Mouse (Mus musculus) kidney, embryonic 15.5 days (tissue): ENCODE data around the gene Mslnl. TPM values are rescaled to one million over a fixed set of nuclear protein-coding genes. Genes with fewer than 3 reads are reported as not detected.
"Not testable (repeated sequence)": the region's sequence is repeated elsewhere in the genome, so short reads cannot be mapped to it uniquely, and the experiment has no call there.

Experiments
- ATAC-seq: fragments of 200-750 bp; cut with Nextera tagmentation; replicated peaks from 2 replicates; pipeline ENCODE4 v1.8.0; 2017; ENCODE audit warnings: moderate TSS enrichment; ENCODE audit not compliant: low FRiP score
- H3K27ac ChIP-seq: fragments of 300-500 bp; sonication (generic); 2 replicates; pipeline ENCODE4 v1.5.1; 2015; ENCODE audit warnings: mild to moderate bottlenecking, inconsistent platforms
- H3K27me3 ChIP-seq: fragments of 300-500 bp; sonication (generic); 2 replicates; pipeline ENCODE4 v1.6.1; 2015; ENCODE audit warnings: inconsistent platforms
- H3K36me3 ChIP-seq: fragments of 300-500 bp; sonication (generic); 2 replicates; pipeline ENCODE4 v1.6.1; 2015; ENCODE audit warnings: inconsistent platforms
- H3K4me1 ChIP-seq: fragments of 300-500 bp; sonication (generic); 2 replicates; pipeline ENCODE4 v1.6.1; 2015; ENCODE audit warnings: inconsistent platforms
- H3K4me2 ChIP-seq: fragments of 300-500 bp; sonication (generic); 2 replicates; pipeline ENCODE4 v1.6.1; 2015; ENCODE audit warnings: moderate library complexity, mild to moderate bottlenecking, inconsistent platforms
- H3K4me3 ChIP-seq: fragments of 300-500 bp; sonication (generic); replicated peaks from 2 replicates; pipeline ENCODE4 v1.5.1; 2015; ENCODE audit warnings: mild to moderate bottlenecking, inconsistent platforms
- H3K9ac ChIP-seq: fragments of 300-500 bp; sonication (generic); 2 replicates; pipeline ENCODE4 v1.6.1; 2015; ENCODE audit warnings: mild to moderate bottlenecking, inconsistent platforms
- H3K9me3 ChIP-seq: fragments of 300-500 bp; sonication (generic); replicated peaks from 2 replicates; pipeline ENCODE4 v1.6.1; 2016; ENCODE audit warnings: inconsistent platforms
- WGBS: fragments of 180-500 bp; shearing (Covaris S2); methylation state at CpG from one replicate; pipeline ENCODE4 v1.1.7; 2015; ENCODE audit warnings: mixed read lengths; 5-methylcytosine and 5-hydroxymethylcytosine counted together
- polyA plus RNA-seq: library from polyadenylated mRNA; unstranded; fragments of >200 nt; fragmentation: Nextera tagmentation; extraction: Ambion mirVana; gene quantifications from 2 replicates; pipeline ENCODE4 v1.2.1, GENCODE M21; 2015

The Mslnl gene
- polyA plus RNA-seq, 1 experiment from 2014 or later: 0.08 TPM

DNA sequence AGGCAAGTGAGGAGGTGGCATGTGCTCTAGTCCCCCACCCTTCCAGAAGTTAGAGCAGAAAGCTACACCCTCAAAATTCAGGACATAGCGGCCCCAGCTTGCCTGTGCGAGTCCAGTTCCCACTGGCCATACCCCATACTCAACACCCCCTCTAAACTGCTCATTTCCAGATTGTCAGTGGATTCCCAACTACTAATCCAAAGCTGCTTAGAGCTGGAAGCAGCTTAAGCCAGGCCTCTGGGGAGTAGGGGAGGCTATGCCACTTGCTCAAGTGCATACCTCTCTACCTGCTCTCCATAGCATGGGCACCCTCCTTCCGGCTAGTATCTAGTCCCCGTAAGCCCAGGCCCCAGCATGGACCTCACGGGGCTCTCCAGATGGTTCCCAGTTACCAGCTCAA, 14.4 kb upstream of the Mslnl start:
- Histone ChIP-seq H3K4me2 (no peak overlapping the region), H3K9me3 (no peaks in the 10 kb centered on the region), H3K4me3 (no peak overlapping the region), H3K27ac (no peak overlapping the region), H3K27me3 (peaks cover 24% of the 10 kb centered on the region), H3K9ac (no peak overlapping the region), H3K36me3 (peaks cover 62% of the 10 kb centered on the region), H3K4me1 (peaks cover 27% of the 10 kb centered on the region)
- no peak for ATAC-seq
- WGBS: 99% methylated on average over 5 of the region's 5 CpGs

DNA sequence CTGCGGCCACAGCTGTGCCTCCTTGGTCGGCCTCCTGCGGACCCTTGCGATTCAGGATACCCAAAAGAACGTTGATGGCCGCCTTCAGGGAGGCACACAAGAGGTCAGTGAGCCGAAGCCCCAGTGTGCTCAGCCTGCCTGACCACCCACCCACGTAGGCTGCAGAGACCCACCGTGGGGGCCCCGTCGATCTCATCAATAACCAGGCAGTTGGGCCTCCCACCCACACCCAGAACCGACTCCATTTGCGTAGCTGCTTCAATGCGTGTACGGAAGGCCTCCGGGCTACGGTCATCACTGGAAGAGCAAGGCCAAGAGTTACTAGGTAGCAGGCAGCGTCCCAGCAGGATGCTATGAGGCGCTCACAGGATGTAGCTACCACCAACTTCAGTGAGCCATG, 12.4 kb upstream of the Mslnl start:
- Histone ChIP-seq H3K9me3 (no peaks in the 10 kb centered on the region), H3K36me3 (peaks cover 62% of the 10 kb centered on the region), H3K4me3 (no peak overlapping the region), H3K4me2 (no peak overlapping the region), H3K4me1 (peaks cover 24% of the 10 kb centered on the region), H3K9ac (no peak overlapping the region), H3K27ac (no peak overlapping the region), H3K27me3 (0 out of 2 replicates have a peak, but pooled peaks cover 4% of the 10 kb centered on the region)
- 94% methylated on average over 19 of the region's 19 CpGs for WGBS
- no peak for ATAC-seq

DNA sequence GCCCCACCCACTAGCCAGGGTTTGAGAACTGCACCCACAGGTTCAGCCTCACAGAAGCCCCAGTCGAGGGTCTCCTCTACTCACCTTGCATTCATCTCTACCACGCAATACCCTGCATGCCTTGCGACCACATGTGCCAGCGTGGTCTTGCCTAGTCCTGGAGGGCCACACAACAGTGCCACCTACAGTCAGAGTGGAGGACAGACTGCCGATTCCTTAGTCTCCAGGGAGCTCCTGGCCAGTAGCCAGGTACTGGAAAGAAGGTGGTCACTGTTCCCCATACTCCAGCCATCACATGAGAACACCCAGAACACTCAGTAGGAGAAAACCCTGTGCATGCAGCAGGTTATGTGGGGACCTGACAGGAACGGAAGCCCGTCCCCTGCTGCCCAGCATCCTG, 11.9 kb upstream of the Mslnl start:
- H3K9me3 ChIP-seq: no peaks in the 10 kb centered on the region
- ATAC-seq: no peak
- 84% methylated on average over 7 of the region's 7 CpGs for WGBS
- no peak overlapping the region for H3K4me3 ChIP-seq
- no peak overlapping the region for H3K27ac ChIP-seq
- H3K27me3 ChIP-seq: no peaks in the 10 kb centered on the region
- peaks cover 62% of the 10 kb centered on the region for H3K36me3 ChIP-seq
- H3K4me2 ChIP-seq: no peak overlapping the region
- no peak overlapping the region for H3K9ac ChIP-seq
- H3K4me1 ChIP-seq: peaks cover 28% of the 10 kb centered on the region

DNA sequence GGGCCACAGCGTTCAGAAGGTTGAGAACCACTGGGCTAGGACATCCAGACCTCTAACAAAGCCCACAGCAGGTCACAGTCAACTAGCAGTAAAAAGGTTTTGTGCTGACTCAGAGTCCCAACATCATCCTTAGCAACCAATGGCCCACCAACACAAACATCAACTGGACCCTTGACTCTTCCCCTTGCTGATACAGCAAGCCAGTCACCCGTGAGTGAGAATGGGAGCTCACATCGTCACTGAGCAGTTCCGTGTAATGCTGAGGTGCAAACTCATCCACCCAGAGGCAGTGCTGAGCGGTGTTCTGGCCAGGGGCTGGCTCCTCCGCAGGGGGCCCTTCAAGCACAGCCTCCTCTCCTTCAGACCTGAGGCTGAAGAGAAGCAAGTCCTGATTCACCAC, 10.6 kb upstream of the Mslnl start:
- WGBS: 87% methylated on average over 6 of the region's 6 CpGs
- no peak for ATAC-seq
- no peaks in the 10 kb centered on the region for H3K9me3 ChIP-seq
- H3K9ac ChIP-seq: no peak overlapping the region
- H3K27ac ChIP-seq: no peak overlapping the region
- no peak overlapping the region for H3K4me3 ChIP-seq
- H3K4me2 ChIP-seq: no peak overlapping the region
- H3K4me1 ChIP-seq: peaks cover 29% of the 10 kb centered on the region
- H3K27me3 ChIP-seq: no peaks in the 10 kb centered on the region
- H3K36me3 ChIP-seq: peaks cover 60% of the 10 kb centered on the region

DNA sequence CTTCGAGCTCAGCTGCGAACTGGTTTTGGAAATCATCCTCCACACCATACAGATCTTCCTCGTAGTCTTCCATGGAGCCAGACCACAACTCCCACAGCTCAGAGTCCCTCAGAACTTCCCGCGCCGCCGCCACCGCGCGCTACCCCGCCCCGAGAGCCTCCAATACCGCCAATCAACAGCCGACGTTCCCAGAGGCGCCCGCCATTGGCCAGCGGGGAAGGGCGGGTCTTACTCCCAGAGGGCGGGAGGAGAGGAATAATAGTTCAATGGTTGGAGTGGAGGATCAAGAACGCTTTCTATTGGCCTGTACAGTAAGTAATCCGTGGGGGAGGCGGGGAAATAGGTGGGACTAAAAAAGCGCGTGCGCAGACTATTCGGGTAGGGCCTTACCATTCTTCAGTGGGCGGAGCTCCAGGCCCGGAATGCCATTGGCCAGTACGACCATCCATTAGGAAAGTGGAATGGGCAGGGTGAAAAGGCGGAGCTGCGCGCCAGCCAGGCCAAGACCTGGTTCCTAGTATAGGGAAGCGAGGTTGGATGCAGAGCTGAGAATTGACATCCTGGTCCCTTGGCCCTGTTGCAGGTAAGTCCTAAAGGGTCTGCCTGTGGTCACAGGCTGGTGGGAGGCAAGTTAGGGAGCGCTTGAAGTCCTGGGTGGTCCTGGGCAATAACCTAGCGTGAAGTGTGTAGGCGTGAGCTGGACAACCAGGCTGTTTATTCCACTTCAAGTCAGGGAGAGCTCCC, 8.4 kb upstream of the Mslnl start, which contains the start of the genes Chtf18 and Rpusd1:
Gene Chtf18 (minus strand): TSS at position 155 of the 744 bp plus-strand sequence.
Gene Rpusd1 (plus strand): TSS at position 406 of the 744 bp plus-strand sequence.
- under 1% methylated on average over 37 of the region's 37 CpGs for WGBS
- Histone ChIP-seq H3K4me2 (peak within 1 kb of the TSS; percentile 90), H3K27me3 (no peaks in the 10 kb centered on the region), H3K4me3 (peak within 1 kb of the TSS; percentile 65), H3K9ac (peak within 1 kb of the TSS; percentile 73), H3K4me1 (peaks cover 29% of the 10 kb centered on the region), H3K9me3 (no peaks in the 10 kb centered on the region), H3K36me3 (peaks cover 50% of the 10 kb centered on the region), H3K27ac (peak within 1 kb of the TSS; percentile 65; the same call in 1 of the 2 replicates)
- peak; percentile 98 for ATAC-seq

DNA sequence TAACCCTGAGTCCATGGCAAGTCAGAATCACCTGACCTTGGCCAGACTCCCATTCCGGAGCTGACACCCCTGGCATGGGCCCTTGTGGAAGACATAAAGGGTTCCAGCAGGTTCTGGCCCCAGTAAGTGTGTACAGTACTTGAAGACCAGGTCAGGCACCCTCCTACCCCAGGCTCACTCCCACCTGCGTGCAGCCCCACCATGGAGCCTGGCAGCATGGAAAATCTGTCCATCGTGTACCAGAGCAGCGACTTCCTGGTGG, 7.9 kb upstream of the Mslnl start:
- Histone ChIP-seq H3K27me3 (no peaks in the 10 kb centered on the region), H3K9ac (peak overlapping the region; percentile 73), H3K27ac (peak overlapping the region; percentile 65; the same call in 1 of the 2 replicates), H3K4me3 (peak overlapping the region; percentile 65), H3K36me3 (peaks cover 45% of the 10 kb centered on the region), H3K9me3 (no peaks in the 10 kb centered on the region), H3K4me1 (peaks cover 29% of the 10 kb centered on the region), H3K4me2 (peak overlapping the region; percentile 90)
- 22% methylated on average over 4 of the region's 4 CpGs for WGBS
- peak; percentile 6; the same call in 1 of the 2 replicates for ATAC-seq

DNA sequence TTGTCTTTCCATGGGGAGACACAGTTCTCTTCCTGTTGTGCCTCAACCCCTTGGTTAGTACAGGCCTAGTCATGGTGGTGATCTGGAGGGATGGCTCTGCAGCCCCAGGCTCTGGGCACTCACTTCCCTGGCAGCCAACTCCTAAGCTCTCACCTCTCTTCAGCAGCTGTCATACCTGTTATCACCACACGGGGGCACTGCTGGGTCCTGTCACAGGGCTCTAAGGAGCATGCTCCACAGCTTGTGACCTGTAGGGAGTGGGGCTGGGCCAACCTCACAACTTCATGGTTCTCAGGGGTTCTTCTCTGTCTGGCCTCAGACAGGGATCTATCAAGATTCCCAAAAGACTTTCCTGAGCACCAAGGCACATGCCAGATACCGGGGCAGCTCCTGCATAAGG, 3.8 kb upstream of the Mslnl start:
- Histone ChIP-seq H3K27me3 (no peaks in the 10 kb centered on the region), H3K36me3 (peaks cover 24% of the 10 kb centered on the region), H3K27ac (no peak overlapping the region), H3K4me1 (peaks cover 12% of the 10 kb centered on the region), H3K4me3 (no peak overlapping the region), H3K9ac (no peak overlapping the region), H3K9me3 (no peaks in the 10 kb centered on the region), H3K4me2 (no peak overlapping the region)
- WGBS: 15% methylated on average over 2 of the region's 2 CpGs
- ATAC-seq: no peak

DNA sequence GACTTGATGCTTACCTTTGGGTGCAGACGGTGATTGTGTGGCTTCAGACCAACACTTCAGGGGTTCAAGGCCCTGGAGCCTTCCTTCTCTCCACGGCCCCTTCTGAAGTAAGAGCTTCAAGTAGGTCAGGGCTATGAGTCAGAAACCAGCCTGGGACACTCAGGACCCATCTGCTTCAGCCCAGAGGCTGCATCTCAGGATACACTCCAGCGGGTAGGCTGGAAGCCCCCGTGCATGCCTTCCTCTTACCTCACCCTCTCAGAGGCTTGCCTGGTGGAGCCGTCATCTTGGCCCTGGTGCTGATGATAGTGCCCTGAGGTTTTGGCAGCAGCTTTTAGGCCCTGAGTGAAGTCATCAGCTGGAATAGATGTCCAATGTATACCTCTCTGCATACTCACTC, 596 bp upstream of the Mslnl start:
- H3K4me2 ChIP-seq: no peak overlapping the region
- H3K36me3 ChIP-seq: peaks cover 12% of the 10 kb centered on the region; the same call in 1 of the 2 replicates
- H3K27ac ChIP-seq: no peak overlapping the region
- no peaks in the 10 kb centered on the region for H3K4me1 ChIP-seq
- no peaks in the 10 kb centered on the region for H3K27me3 ChIP-seq
- no peaks in the 10 kb centered on the region for H3K9me3 ChIP-seq
- ATAC-seq: no peak
- H3K9ac ChIP-seq: no peak overlapping the region
- 90% methylated on average over 5 of the region's 5 CpGs for WGBS
- H3K4me3 ChIP-seq: no peak overlapping the region

DNA sequence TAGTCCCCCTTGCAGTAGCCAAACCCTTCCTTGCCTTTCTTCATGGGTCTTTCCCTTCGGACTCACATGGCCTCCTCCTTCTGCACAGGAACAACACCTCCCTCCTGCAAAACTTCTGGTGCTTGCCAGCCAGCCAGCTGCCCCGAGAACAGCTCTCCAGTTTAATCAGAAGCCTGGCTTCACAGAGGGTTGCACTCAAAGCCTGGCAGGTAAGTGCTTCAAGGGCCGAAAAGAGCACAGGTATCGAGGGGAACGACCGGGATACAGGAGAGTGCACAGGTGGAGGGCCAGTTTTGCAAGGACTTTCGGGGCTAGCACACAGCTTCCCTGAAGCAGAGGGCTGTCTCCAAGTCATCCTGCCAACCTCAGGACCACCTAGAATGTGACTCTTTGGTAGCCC, 3.0 kb downstream of the Mslnl start:
- ATAC-seq: no peak
- Histone ChIP-seq H3K36me3 (no peaks in the 10 kb centered on the region), H3K27ac (no peak overlapping the region), H3K9me3 (no peaks in the 10 kb centered on the region), H3K4me2 (no peak overlapping the region), H3K4me3 (no peak overlapping the region), H3K9ac (no peak overlapping the region), H3K4me1 (no peaks in the 10 kb centered on the region), H3K27me3 (no peaks in the 10 kb centered on the region)
- 83% methylated on average over 7 of the region's 7 CpGs for WGBS

DNA sequence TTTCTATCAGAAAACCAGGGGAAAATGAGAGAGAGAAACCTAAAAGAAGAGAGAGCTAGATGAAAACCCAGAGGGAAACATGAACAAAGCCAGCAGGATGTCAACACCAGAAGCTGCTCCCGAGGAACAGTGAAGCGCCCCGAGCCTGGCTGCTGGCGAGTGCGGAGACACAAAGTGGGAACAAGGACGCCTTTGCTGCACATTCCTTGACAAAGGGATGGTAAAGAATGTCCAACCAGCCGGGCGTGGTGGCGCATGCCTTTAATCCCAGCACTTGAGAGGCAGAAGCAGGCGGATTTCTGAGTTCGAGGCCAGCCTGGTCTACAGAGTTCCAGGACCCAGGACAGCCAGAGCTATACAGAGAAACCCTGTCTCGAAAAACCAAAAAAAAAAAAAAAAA, 5.6 kb downstream of the Mslnl start:
- not testable (repeated sequence) for H3K27me3 ChIP-seq, H3K4me2 ChIP-seq, H3K4me3 ChIP-seq, H3K9ac ChIP-seq, H3K36me3 ChIP-seq, H3K9me3 ChIP-seq, ATAC-seq, H3K4me1 ChIP-seq, H3K27ac ChIP-seq
- 78% methylated on average over 12 of the region's 12 CpGs for WGBS

DNA sequence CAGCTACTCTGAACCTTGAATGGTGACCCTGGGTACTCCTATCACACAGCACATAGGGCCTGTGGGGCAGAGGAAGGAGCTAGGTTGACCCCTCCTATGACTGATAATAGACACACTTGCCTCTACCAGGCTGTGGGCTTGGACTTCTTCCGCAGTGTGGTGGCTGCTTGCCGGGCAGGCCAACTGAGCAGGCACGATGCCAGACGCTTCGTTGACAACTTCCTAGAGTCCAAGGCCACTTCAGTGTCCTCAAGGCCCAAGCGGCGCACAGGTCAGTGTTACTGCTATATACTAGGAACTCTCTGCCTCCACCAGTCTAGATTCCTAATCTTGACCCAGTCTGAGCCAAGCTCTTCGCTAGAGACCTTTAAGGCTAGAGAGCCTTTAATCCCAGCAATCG, 8.0 kb downstream of the Mslnl start:
- H3K27ac ChIP-seq: no peak overlapping the region
- ATAC-seq: no peak
- H3K9ac ChIP-seq: no peak overlapping the region
- H3K4me1 ChIP-seq: no peaks in the 10 kb centered on the region
- H3K27me3 ChIP-seq: no peaks in the 10 kb centered on the region
- WGBS: 90% methylated on average over 9 of the region's 9 CpGs
- no peaks in the 10 kb centered on the region for H3K9me3 ChIP-seq
- H3K4me3 ChIP-seq: no peak overlapping the region
- H3K36me3 ChIP-seq: no peaks in the 10 kb centered on the region
- H3K4me2 ChIP-seq: no peak overlapping the region

DNA sequence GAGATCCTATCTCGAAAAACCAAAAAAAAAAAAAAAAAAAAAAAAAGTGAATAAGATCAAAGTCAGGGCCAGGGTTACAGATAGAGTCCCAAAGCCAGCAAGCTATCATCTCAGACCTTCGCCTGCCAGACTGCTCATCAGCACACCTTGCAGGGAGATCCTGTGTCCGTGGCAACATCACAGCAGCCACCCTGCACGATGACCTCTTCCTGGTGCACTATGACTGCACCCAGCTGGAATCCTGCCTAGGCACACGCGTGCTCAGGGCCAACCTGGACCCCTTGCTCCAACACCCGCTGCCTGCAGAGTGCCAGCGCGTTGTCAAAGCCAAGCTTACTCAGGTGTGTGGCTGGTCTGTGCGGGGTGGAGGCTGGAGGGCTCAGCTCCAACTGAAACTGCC, 8.5 kb downstream of the Mslnl start:
- 80% methylated on average over 10 of the region's 10 CpGs for WGBS
- Histone ChIP-seq H3K4me1 (no peaks in the 10 kb centered on the region), H3K27ac (no peak overlapping the region), H3K9me3 (no peaks in the 10 kb centered on the region), H3K9ac (no peak overlapping the region), H3K4me3 (no peak overlapping the region), H3K36me3 (no peaks in the 10 kb centered on the region), H3K4me2 (no peak overlapping the region), H3K27me3 (no peaks in the 10 kb centered on the region)
- ATAC-seq: no peak

DNA sequence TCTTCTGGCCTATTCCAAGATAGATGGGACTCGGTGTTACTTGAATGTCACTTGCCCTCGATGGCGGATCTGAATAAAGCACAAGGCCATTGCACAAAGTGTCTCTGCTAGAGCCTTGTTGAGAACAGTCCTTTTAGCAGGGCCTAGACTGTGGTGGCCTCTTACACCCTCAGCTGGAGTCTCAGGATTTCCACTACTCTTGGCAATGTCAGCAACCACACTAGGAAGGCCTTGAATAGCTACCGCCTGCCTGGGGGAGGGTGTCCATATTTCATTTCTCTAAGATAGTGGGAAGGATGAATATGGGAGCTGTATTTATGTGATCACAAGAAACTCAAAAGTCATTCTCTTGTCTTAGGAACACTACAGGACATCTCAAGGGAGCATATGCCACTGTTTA, 12.4 kb downstream of the Mslnl start:
- no peaks in the 10 kb centered on the region for H3K36me3 ChIP-seq
- H3K27me3 ChIP-seq: no peaks in the 10 kb centered on the region
- no peak overlapping the region for H3K9ac ChIP-seq
- H3K4me2 ChIP-seq: no peak overlapping the region
- no peak for ATAC-seq
- peaks cover 7% of the 10 kb centered on the region for H3K4me1 ChIP-seq
- no peak overlapping the region for H3K27ac ChIP-seq
- H3K9me3 ChIP-seq: no peaks in the 10 kb centered on the region
- WGBS: 85% methylated on average over 4 of the region's 4 CpGs
- no peak overlapping the region for H3K4me3 ChIP-seq
